Mouse (Mus musculus): ENCODE data around the gene Onecut1.

Gene Onecut1

DNA sequence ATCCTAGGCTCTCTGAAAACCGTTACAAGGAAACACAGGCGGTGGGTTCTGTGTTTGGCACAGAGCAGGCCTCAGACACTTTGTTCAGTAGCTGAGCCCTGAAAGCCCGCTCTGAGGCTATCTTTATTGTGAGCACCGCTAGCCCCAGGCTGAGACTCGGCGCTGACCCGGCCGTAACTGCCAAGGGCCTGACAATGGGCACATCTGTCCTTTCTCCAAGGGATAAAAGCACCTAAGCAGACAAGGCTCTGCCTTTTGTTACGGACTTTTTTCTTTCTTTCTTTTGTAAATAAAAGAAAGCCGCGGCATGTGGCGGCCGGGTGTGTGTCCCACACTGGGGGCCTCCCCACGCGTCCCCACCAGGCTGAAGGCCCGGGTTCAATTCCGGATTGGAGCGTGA lies 1.3 kb upstream of the Onecut1 start:
- DNase-seq (ENCODE audit: low read depth, low spot score): no peak

DNA sequence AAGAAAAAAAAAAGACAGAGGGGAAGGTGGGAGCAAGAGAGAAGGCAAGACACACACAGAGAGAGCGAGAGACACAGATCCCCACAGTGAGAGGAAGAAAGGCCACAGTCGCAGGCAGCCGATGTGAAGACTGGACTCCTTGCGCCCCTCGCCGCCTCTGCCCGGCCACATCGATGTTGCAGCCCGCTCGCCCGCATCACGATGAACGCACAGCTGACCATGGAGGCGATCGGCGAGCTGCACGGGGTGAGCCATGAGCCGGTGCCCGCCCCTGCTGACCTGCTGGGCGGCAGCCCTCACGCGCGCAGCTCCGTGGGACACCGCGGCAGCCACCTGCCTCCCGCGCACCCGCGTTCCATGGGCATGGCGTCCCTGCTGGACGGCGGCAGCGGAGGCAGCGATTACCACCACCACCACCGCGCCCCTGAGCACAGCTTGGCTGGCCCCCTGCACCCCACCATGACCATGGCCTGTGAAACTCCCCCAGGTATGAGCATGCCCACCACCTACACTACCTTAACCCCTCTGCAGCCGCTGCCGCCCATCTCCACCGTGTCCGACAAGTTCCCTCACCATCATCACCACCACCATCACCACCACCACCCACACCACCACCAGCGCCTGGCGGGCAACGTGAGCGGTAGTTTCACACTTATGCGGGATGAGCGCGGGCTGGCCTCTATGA lies 517 bp downstream of the Onecut1 start:
- DNase-seq (ENCODE audit: low read depth, low spot score): no peak

DNA sequence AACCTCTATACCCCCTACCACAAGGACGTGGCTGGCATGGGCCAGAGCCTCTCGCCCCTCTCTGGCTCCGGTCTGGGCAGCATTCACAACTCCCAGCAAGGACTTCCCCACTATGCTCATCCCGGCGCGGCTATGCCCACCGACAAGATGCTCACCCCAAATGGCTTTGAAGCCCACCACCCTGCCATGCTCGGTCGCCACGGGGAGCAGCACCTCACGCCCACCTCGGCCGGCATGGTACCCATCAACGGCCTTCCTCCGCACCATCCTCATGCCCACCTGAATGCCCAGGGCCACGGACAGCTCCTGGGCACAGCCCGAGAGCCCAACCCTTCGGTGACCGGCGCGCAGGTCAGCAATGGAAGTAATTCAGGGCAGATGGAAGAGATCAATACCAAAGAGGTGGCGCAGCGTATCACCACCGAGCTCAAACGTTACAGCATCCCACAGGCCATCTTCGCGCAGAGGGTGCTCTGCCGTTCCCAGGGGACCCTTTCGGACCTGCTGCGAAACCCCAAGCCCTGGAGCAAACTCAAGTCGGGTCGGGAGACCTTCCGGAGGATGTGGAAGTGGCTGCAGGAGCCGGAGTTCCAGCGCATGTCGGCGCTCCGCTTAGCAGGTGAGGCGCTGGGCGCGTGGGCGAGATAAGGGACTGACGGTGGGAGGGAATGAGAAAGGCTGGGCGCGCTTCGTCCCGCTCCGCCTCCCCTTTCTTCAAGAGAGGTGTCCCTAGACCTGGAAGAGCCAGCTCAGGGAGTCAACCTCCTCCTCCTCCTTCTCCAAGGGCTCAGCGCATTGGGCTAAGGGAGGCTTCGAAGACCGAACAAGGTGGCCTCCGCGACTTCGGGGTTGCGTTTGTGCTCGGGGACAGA lies 1.3 kb downstream of the Onecut1 start:
- DNase-seq (ENCODE audit: low read depth, low spot score): no peak

DNA sequence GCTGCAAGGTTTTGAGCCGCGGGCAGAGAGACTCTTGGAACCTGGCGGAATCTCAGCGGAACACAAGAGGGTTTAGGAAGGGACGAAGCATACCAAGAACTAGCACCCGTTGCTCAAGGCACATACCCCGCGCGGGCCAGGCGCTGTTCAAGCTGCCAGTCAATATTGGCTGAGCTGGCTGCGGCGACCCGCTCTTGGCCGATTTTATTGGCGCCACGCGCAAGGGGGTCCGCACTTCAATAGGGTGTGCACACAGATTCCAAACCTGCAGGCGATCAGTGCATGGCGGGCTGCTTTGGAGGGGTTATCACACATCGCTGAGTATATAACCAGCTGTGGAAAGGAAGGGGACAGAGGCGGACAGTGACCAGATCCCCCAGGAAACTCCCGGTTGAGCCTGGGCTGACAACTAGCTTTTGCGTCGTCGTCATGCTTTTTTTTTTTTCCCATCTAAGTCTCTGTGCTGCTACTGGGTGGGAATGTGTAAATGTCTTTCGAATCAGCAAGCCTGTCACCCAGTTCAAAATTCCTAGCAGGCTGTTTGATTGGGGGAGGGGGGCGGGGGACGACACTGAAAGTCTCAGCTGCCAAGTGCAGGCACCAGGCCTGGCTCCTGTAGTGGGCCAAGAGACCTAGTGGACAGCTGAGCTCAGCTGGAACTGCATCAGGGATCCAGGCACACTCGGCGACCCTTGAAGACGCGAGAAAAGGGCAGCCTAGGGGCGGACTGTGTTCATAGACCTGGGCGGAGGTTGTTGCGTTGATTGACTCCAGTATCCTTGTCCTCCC lies 2.1 kb downstream of the Onecut1 start:
- DNase-seq (ENCODE audit: low read depth, low spot score): no peak

DNA sequence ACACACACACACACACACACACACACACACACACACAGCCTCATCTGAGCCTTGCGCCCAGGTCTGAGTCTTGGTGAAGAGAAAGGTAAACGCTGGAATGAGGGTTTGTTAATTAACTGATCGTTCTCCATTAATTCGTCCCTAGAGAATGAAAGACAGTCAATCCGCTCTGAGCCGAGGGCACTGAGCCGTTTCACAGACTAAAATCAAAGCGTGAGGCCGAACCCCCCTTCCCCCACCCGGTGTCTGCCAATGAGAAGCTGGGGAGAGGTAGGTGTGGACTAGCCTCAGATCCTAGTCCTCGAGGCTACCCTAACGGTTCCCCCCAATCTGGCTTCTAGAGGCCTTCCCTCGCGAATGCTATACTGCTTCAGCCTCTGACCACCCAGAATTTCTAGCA lies 2.8 kb downstream of the Onecut1 start:
- DNase-seq (ENCODE audit: low read depth, low spot score): no peak

DNA sequence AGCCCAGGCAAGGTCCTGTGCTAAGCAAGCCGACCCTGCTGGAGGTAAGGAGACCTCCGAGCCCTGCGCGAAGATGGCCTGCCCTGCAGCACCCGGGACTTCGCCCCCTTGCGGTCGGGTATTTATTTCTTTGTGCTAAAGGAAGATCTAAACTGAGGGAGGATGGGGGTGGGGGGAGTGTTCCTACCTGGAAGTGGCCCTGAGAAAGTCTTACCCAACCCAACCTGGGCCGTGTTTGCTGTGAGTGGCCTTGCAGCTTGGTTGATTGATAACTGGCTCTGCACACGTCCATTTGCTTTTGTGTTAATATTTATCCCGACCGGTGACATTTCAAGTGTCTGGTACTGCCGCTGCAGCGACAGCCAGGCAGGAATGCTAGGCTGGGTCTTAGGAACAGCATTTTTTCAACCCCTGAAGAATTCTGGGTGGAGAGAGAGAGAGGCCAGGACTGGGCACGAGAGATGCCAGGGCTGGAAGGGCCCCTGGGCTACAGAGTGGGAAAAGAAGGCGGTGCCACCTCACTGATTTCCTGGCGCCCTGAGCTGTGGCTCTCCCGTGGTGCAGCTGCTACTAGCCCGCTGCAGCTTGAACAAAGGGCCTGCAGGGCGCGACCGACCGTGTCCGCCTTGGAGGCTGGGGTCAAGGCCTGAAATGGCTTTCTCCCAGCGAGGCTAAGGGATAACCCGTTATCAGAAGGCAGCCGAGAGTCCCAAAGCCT lies 5.0 kb downstream of the Onecut1 start:
- DNase-seq (ENCODE audit: low read depth, low spot score): no peak

DNA sequence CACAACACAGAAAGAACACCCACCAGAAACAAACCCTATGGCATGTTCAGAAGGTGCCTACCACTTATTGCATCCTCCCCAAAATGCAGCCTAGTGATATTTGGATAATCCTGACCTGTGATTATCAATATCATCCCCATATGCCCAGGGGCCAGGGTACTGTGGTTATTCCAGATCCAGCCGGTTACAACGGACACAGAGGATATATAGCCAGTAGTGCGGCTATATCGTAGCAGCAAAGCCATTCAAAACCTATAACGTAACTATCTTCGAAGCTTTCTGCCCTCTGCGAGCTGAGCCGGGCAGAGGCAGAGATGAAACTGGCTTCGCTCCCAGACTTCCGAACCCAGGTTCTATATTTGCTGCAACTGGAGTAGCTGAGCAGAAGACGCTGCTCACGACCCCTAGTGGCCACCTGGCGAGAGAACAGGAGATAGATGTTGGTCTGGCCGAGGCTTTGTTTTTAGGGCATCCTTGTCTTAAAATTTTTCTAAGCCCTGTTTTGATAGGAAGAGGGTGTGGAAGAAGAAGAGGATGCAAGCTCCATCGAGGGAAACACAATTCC lies 6.0 kb downstream of the Onecut1 start:
- no peak for DNase-seq (ENCODE audit: low read depth, low spot score)

DNA sequence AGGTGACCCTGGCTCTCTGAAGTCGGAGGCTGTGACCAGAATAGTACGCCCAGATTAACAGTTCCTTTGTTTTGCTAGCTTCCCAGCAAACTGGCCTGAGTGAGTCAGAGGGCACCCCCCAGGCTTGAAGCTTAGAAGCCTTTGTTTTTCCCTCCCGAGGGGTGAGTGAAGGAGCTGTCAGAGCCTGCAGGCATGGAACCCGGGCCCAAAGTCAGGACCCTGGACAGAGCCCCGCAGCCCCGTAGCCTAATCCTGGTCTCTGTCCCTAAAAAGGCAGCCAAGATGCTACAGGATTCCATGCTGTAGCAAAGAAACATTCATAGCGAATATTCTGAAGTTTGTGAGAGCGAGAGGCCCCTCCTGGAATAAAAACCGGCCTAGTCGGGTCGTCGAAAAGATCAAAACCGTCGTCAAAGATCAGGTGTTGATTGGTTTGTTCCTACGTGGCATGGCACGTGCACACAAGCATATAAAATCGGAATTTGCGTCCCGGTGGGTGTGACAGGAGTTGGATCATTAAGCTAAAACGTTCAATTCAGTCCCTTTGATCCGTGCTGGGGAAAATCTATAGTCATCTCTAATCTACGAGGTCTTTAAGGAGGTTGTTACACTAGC lies 6.7 kb downstream of the Onecut1 start:
- no peak for DNase-seq (ENCODE audit: low read depth, low spot score)

DNA sequence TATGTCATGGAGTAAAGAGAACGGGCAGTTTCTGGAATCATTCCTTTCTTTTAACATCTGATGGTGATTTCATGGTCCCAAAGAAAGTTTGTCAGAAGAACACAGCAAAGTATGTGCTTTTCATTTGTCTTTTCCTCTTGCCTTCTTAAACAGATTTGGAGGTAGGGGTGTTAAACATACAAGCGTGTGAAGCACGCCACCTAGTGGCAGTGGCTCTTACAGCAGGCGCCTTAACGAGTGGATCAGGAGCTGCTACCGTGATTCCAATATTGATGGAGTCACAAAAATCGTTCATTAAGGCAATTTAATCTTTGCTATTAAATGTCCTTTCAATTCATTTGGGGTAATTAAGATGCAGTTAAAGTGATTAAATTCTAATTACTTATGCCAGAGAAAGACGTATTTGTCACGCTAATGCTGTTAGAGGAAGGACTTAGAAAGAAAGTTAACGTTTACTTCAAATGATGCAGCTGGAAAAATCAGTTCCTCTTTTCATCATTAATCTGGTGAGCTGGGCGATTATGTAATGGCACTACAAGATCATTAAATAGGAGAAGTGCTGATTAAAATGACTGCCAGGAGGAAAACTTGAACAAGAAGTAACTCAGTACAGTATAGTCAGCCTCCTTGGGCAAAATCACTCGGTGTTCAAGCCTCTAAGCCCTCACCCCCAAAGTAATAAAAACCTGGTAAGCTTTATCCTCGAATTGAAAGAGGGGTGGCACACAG lies 9.4 kb downstream of the Onecut1 start:
- peak; percentile 36 for DNase-seq (ENCODE audit: low read depth, low spot score)

DNA sequence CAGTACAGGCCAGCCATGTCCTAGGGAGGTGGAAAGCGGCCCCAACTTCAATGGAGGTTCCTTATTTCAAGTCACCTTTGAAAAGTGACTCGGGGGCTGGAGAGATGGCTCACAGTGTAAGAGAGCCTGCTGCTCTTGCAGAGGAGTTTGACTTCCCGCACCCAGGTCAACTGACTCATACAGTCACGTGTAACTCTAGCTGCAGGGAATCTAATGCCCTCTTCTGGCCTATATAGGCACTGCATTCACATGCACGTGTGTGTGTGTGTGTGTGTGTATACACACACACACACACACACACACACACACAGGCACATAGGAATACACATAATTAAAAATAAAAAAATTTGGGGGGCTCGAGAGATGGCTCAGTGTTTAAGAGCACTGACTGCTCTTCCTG lies 14.6 kb downstream of the Onecut1 start:
- no peak for DNase-seq (ENCODE audit: low read depth, low spot score)

DNA sequence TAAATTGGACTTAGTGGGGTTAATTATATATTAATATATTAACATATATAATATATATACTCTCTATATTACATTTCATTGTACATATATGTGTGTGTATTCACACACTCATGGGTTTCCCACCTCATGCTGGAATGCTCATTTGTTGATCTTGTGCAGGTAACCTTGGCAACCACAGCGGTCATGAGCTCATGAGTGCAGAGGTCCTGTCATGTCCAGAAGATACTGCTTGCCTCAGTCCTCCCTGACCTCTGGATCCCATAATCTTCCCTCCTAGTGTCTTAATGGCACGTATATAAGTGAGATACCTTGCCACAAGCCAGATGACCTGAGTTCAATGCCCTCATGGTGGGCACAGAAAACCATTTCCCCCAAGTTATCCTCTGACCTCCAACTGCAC lies 16.0 kb downstream of the Onecut1 start:
- no peak for DNase-seq (ENCODE audit: low read depth, low spot score)

DNA sequence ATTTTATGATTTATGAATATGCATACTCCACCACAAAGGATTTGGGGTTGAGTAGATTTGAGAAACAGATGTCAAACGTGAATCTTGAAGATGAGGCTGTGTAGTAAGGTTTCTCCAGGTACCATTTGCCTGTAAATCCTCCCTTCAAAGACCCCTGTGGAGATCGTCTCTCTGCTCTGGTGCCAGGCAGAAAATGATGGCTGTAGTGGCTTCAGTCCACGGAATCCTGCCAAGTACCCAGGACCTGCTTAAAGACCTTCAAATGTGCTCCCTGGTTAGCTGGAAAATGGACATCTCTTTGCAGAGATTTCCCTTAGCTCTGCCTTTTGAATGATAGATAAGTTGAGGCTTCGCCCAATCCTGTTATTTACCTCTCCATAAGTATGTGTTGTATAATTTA lies 26.1 kb downstream of the Onecut1 start:
- DNase-seq (ENCODE audit: low read depth, low spot score): no peak

DNA sequence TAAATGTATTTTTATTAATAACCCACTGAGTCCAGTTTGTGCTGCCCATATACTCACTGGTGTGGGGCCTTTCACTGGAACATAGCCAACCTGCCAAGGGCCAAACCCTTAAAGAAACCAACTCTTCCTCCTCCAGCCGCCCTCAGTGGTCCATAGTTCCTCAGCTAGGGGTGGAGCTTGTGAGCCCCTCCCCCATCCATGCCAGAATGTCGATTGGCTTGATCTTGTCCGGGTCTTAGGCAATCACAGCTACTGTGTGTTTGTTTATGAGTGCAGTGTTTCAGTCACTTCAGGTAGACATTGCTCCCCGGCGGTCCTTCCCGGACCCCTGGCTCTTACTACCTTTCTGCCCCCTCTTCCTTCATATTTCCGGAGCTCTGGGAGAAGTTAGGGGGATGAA lies 35.0 kb downstream of the Onecut1 start:
- no peak for DNase-seq (ENCODE audit: low read depth, low spot score)

DNA sequence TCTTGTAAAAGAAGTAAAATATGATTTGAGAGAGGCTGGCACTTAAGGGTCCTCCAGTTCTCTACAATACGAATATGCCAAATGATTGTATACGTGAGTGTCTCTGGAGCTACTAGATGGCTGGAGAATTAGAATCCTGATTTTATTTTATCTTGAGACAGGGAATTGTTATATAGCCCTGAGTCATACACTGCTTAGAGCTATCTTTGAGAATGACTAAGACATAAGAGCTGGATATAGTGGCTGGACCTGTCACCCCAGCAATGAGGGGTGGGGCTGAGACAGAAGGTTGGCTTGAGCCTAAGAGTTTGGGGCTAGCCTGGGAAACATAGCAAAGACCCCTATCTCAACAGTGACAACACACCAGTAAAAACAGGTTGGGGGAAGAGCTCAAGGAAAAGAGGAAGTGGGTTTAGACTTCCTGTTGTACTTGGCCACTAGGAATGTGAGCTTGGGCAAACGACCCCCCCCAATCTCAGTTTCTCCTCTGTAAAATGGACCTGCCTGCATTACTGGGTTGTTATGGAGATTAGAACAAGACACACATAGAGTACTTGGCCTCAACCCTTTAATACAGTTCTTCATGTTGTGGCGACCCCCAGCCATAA lies 35.8 kb downstream of the Onecut1 start:
- DNase-seq (ENCODE audit: low read depth, low spot score): no peak

DNA sequence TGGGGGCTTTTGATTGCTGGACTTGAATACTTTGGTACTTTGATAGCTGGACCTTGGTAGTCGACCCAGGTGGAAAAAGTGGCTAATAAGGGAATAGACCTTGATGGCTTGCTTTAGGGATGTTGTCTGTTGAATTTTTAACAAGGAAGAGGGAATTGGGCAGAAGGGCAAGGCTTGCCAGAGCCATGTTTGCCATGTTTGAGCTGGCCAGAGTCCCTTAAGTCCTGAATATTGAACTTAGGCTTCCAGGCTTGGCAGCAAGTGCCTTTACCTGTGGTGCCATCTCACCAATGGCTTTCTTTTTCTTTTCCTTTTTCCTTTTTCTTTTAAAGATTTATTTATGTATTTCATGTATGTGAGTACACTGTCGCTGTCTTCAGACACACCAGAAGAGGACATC lies 38.4 kb downstream of the Onecut1 start:
- no peak for DNase-seq (ENCODE audit: low read depth, low spot score)

DNA sequence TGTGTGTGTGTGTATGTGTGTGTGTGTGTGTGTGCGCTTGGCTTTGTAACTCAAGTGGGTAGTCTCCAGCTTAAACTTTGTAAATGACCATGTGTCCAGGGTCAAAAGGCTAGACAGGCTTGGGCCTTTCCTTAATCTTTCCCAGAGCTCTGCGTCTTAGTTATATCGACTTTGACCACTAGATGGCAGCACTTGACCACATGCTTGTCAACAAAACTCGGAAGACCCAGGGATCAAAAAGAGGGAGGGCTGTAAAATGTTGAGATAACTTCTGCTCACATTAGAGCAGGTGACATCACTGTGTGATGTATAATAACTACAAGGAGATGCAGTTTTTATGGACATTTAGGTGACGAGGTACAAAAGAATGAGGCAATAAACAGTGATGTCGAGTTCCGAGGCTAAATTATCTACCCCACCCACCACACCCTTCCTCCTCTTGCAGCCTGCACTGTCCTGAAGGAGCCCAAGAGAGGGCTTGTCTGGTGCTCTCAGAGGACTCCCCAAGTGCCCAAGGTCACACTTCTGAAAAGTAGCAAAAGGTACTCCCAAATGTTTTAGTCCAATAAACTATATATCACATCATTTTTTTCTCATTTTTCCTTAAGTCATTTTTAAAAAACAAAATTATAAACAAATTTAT lies 43.3 kb downstream of the Onecut1 start:
- DNase-seq (ENCODE audit: low read depth, low spot score): peak; percentile 77

DNA sequence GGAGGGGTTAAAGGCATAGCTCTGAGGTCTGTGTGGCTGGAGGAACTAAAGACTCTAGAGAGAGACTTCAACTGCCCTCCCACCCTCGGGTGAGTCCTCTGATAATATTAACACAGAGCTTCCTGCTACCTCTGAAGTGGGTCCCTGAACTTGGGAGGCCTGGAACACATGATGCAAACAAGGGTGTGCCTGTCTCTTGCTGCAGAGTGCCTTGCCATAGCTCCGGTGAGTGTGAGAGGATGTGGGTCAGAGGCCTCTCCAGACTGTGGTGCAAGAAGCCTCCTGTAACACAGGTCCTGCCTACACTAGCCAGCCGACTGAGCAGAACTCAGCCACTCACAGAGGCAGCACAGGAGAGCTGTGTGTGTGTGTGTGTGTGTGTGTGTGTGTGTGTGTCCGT lies 45.2 kb downstream of the Onecut1 start:
- DNase-seq (ENCODE audit: low read depth, low spot score): no peak

DNA sequence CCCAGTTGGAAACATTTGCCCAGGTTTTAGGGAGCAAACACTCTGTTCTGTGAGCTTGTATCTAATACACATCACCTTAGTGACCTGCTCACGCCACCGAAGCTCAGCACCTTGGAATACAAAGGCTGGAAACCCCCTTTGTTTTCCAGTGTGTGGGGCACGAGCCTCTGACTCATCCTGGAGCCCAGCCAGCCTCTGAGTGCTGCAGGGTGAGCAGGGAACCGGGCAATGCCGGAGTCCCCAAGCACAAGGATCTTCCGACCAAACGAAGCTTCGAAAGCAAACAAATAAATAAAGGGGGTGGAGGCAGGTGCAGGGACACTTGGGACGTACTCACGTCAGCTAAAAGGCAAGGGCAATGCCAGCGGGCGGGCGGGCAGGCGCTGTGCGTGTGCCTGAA lies 47.5 kb downstream of the Onecut1 start:
- DNase-seq (ENCODE audit: low read depth, low spot score): no peak

DNA sequence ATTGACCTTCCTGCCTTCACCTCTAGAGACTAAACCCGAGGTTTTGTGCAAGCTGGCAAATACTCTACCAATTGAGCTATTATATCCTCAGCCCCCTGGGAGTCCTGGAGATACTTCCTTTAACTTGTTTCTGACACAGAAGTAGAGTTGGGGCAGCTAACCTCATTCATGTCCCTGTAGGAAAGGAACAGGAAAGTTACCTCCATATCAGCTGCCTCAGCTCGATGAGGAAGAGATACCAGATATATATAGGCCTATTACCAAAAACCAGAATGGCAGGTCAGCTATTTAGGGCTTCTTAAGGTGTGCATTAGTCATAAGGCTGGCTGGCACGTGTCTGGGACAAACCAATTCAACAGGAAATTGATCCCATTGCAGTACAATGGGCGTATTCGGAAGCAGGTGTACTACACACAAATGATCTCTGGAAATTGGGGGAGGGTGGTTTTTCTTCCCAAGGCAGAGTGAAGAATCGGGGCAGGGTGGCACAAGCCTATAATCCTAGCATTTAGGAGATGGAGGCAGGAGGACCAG lies 48.6 kb downstream of the Onecut1 start:
- DNase-seq (ENCODE audit: low read depth, low spot score): no peak

Data from retina, adult 2 months (tissue).